Mouse (Mus musculus) layer of hippocampus, adult 2 months (tissue): Measurements from ENCODE around the gene Blmh. TPM values are rescaled to one million over a fixed set of nuclear protein-coding genes. Genes with fewer than 3 reads are reported as not detected.
"Not testable (repeated sequence)": the region's sequence is repeated elsewhere in the genome, so short reads cannot be mapped to it uniquely, and the experiment has no call there.

ENCODE experiments used
- DNase-seq, 2 experiments: peaks; one replicate each; pipeline ENCODE4 v3.0.0; 2022; ENCODE audit warnings: low spot score in 2 of 2
- H3K27ac ChIP-seq: fragments of 200-600 bp; 2 replicates; pipeline ENCODE4 v1.8.1; 2022
- H3K4me3 ChIP-seq: fragments of 200-600 bp; 2 replicates; pipeline ENCODE4 v1.8.1; 2022; ENCODE audit warnings: mild to moderate bottlenecking
- CTCF ChIP-seq: fragments of 200-600 bp; conservative IDR thresholded peaks from 2 replicates; pipeline ENCODE4 v1.8.1; 2022; ENCODE audit warnings: antibody characterized with exemption, mild to moderate bottlenecking, moderate library complexity
- total RNA-seq, 2 experiments: library from RNA; stranded (reverse); gene quantifications; 2 replicates each; pipeline ENCODE4 v1.2.3; 2021

Blmh gene
- total RNA-seq, 2 experiments from 2014 or later, result 57.7 to 58.2 TPM

DNA sequence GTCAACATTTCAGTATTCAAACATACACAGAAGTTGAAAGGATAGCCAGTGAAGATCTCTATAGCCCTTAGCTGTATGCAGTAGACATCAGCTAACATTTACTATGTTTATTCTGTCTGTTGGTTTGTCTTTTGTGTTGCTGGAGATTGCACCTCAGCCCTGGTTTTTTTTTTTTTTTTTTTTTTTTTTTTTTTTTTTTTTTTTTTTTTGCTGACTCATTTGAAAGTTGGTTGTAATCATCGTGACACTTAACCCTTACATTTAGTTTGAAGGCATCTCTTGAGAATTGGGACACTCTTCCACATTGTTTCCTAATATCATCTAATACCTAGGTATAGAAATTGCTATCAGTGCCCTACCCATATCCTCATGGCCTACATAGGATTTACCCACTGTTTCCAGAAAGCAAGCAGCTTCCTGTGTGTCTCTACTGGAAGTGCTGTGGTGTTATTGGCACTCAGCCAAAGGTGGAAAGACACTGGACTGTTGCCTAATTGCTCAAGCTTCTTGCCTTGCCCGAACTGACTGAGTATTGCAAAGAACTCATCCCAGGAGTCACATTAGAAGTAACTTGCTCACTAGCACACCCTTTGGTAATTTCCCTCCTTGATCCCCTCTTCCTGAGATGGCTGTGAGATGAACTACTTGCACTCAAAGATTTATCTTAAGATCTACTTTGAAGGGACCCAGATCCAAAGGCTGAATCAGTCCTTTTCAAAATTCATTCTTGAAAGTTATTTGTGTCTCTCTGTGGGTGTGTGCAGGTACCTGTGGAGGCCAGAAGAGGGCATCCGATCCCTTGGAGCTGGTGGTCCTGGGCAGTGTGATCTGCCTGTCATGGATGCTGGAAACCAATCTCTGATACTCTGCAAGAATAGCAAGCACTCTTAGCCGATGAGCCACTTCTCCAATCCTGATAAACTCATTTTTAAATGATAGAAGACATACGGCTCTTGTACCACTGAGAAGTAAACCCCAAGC is 24.6 kb upstream of the Blmh start:
- peak; percentile 58 for TF ChIP-seq CTCF
- H3K4me3 ChIP-seq, result no peak overlapping the region
- no peak for DNase-seq
- H3K27ac ChIP-seq, result no peak overlapping the region

DNA sequence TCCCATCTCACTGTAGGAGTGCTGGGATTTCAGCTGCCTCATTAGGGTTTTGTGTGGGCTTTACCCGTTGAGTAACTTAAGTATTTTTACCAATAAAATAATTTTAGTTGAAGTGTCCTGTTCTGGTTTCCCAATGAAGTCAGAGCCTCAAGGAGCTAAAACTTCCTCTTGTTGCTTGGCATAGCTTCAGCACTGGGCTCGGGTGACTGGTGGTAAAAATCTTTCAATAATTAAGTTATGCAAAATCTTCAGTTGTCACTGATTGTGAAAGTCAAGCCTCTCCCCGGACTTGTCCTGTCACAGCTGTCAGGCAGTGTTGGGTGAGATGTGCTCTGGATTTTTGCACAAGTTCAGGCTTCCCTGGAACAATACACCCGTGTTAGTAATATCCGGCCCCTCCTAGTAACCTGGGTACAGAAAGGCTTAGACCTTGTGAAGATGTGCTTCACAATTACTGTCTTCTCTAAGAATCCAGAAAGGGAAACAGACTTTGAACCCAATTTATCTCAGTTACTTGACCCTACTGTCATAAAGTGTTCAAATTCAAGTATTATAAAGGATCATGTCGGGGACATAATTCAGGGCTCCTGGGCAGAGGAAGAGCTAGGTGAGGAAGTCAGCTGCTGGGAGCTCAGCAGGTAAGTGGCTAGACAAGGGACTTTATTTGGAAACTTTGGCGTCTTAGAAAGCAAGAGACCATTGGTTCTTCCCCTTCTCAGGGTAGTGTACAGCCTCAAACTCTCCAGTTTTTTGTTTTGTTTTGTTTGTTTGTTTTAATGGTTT is 22.8 kb upstream of the Blmh start, which contains the start of gene Tmigd1:
Gene Tmigd1, plus strand, starts transcription at position 581 of the 783 bp plus-strand sequence.
- H3K4me3 ChIP-seq, result no peak within 1 kb of the TSS
- no peak for DNase-seq
- no peak within 1 kb of the TSS for H3K27ac ChIP-seq
- TF ChIP-seq CTCF, result no peak

DNA sequence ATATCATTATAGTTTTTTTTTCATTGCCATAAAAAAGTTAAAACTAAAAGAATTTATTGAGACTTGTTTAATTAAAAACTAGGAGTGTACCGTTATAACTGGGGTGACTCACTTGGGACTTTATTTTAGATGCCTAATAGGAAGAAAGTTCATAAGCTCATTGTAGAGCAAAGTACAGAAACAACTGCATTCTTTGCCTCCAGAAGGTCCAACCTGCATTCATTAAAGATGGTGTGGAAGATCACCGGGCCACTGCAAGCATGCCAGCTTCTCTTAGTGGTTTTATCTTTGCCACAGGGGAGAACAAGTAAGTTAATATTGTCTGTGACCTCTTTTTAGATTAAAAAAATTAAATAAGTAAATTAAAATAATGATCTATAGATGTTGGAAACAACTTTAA is 20.3 kb upstream of the Blmh start:
- no peak for DNase-seq
- no peak for TF ChIP-seq CTCF
- Histone ChIP-seq H3K27ac (no peak overlapping the region), H3K4me3 (no peak overlapping the region)

DNA sequence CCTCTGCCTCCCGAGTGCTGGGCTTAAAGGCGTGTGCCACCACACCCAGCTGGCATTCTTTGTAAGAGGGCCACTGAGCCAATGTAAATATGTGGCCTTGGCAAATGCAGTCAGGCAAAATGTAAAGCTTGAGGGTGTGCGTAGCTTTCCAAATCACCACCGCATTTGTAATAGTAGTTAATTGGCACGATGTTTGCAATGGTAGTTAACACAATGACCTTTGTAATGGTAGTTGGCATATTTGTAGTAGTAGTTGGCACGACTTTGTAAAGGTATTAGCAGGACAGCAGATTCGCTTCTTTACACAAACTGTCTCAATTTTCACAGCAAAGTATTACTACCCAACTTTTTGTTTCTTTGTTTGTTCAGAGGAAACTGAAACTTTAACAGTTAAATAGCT is 16.0 kb upstream of the Blmh start:
- no peak for TF ChIP-seq CTCF
- H3K4me3 ChIP-seq, result no peak overlapping the region
- H3K27ac ChIP-seq, result no peak overlapping the region
- no peak for DNase-seq

DNA sequence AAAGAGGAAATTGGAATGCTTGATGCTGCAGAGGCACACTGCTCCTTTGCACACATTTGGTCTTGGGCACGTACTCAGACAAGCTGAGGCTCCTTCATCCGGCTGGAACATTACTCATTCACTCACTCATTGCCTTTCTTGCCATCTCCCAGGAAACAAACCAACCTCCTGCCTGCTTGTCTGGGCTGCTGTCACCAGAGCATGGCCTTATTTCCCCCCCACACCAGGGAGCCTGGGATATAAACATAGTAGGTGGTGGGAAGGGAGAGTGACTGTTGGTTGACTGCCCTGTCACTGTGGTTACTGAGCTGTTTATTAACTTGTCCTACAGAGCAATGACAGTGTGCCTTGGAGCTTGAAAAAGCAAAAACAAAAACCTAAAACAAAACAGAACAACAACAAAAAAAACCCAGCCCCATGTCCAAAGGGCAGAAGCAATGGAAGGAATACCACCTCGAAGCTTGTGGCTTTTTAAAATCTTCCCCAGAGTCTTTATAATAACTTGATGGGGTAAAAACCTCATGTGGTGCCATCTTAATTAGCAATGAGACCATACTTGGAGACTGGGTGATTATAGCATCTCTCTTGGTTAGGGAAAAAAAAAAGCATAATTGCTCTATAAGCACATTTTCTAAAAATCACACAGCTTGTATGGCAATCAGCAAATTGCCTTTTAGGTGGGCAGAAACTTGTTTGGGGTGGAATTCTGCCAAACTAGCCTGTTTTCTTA is 13.1 kb upstream of the Blmh start:
- peak; percentile 39 to 48 for DNase-seq
- H3K4me3 ChIP-seq, result no peak overlapping the region
- peak overlapping the region; percentile 91 for H3K27ac ChIP-seq
- TF ChIP-seq CTCF, result no peak

DNA sequence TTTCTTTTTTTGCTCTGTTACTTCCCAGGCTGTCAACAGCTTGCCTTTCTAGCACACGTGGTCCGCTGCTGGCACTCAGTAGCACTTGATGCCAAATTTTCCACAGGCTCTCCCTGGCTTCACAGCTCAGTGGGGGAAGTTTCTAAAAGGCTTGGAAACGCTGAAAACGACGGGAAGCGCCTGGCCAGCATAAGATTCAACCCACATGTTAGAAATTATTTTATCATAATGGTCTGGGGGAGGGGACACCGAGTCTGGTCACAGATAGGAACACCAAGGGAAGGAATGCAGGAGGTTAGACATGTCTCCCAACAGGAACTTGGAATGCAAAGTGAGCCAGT is 12.6 kb upstream of the Blmh start:
- no peak overlapping the region for H3K4me3 ChIP-seq
- peak overlapping the region; percentile 91 for H3K27ac ChIP-seq
- DNase-seq, result peak; percentile 58 to 77
- TF ChIP-seq CTCF, result no peak

DNA sequence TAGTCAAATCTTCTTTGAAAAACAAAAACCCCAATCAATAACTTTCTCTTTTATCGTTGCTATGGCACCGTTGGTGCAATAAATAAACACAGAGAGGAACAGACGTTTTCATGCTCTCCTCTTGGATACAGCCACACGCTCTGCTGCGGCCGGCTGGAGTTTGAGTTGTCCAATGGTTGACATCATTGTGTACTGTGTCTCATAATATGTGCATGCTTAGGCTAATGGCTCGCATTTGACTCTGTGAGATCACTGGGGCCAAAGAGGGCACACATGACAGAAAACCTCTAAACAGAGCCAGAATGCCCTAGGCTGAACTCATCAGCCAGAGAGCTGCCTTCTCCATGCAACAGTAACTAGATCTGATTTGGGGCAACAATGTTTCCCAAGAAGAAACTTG is 10.2 kb upstream of the Blmh start:
- no peak overlapping the region for H3K4me3 ChIP-seq
- TF ChIP-seq CTCF, result no peak
- peak overlapping the region; percentile 91 for H3K27ac ChIP-seq
- peak in 1 of 2 experiments; percentile 16 for DNase-seq

DNA sequence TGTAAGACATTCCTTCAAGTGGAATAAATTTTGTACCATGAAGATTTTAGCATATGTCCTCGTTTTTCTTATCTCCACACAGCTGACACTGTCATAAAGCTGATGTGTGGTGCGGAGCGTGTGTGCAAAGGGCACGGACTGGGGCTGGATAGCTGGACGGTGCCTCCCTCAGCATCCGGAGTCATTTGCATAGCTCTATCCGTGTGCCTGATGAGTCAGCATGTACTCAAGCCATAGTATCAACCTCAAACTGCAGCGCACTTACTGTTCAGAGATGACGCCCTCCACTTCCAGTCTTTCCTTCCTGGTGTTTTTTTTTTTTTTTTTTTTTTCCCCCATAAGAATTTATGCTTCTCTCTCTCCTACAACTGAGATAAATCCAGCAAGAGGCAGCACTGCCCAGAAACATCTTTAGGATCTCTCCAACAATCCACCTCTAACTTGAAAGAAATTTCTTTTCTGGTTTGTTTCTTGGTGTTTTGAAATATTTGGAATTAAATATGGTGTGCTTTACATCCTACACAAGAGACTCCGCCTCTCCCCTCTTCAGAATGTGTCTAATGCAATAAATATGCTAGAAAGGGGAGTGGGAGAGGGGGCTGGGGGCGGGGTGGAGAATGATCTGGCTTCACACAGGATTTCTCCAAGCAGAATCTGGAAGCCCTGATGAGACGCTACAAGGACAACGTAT is 7.9 kb upstream of the Blmh start:
- DNase-seq, result no peak
- TF ChIP-seq CTCF, result no peak
- no peak overlapping the region for H3K27ac ChIP-seq
- no peak overlapping the region for H3K4me3 ChIP-seq

DNA sequence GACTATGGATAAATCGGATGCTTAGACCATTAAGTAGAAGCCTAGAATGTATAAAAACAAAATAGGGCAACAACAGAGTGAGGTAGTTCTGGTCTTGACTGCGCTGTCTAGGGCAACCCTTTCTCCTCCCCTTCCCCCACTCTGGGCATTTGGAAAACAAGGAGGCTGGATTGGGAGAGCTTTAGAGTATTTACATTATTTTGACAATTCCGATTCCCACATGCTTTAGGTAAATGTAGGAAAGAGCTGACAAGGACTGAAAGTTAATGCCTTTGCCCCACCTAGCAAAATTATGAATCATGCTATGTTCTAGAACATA is 7.4 kb upstream of the Blmh start:
- Histone ChIP-seq H3K4me3 (no peak overlapping the region), H3K27ac (no peak overlapping the region)
- no peak for DNase-seq
- TF ChIP-seq CTCF, result no peak

DNA sequence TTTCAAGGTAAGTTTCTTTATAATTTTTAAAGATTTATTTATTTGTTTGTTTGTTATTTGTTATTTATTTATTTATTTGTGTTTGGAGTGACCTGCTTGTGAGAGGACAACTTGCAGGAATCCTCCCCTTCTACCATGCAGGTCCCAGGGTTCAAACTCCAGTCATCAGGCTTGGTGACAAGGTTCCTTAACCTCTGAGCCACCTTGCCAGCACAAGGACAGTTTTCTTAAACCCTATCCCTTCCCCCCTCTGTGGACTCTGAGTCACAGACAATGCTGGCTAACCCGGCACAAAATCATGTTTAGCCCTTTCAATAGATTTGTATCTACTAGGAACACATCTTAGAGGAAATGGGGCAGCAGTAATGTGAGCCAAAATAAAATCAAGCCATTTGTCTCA is 4.0 kb upstream of the Blmh start:
- TF ChIP-seq CTCF, result no peak
- peak overlapping the region; percentile 62 for H3K27ac ChIP-seq
- no peak for DNase-seq

DNA sequence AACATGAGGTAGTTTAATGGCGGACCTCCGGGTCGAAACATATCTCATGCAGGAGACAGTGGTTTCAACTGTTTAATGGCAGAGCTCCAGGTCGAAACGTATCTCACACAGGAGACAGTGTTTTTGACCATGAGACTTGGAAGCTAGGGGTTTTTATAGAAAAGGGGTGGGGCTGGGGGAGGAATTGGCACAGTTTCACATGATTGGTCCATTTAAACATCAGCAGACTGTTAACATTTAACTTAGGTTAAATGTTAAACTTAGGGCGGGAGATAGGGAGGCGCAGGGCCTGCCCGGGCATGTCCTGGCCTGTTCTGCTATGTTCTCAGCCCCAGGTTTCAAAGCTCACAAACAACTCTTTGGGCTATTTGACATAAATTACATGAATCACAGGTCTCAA is 4.0 kb downstream of the Blmh start:
- H3K27ac ChIP-seq, H3K4me3 ChIP-seq, DNase-seq: not testable (repeated sequence)

More for the DNA sequence above, 4.0 kb upstream of the Blmh start:
- no peak overlapping the region for H3K4me3 ChIP-seq

DNA sequence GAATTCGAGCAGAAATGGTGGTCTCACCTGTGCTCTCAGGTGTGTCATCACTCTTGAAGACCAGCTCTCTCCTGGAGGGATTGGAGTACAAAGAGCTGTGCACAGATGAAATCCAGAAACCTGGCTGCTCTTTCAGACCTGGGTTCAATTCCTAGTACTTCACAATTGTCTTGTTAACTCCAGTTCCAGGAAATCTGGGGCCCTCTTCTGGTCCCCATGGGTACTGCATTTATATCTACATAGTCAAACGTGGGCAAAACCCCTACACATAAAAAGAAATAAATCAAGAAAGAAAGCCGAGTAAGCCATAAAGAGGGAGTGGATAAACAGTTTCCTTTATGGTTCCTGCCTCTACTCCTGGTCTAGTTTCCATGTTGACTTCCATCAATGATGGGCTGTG is 8.6 kb downstream of the Blmh start:
- no peak for DNase-seq
- no peak overlapping the region for H3K27ac ChIP-seq
- TF ChIP-seq CTCF, result peak; percentile 48
- no peak overlapping the region for H3K4me3 ChIP-seq
